Mouse (Mus musculus): ENCODE measurements around the gene 4930453N24Rik.

DNA sequence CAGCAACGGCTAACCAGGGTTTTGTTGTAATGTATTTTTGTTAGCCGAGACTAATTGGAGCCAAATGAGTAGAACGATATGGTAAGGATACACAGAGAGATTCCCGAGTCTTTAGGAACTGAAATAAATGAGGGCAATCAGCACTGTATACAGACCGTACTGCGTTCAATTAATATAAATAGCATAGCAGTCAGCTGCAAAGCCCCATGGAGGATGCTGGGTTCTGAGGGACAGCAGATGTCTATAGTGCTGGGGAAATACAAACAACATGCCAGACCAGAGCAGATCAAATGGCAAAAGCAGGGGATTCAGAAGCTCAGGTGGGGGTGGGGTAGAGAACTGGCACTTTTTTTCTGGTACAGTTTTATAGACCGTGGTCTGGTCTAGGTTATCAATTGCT, 51.9 kb downstream of the 4930453N24Rik start:
- TF ChIP-seq CTCF (IDR thresholded peaks at IDR 0.05; ENCODE audit: extremely low read depth, insufficient read depth, low read length) (no peak), POLR2A (IDR thresholded peaks at IDR 0.05; ENCODE audit: extremely low read depth, insufficient read depth, low read length) (no peak)
